Mouse (Mus musculus) heart, postnatal 36 days (tissue): ENCODE results near the gene Zscan29. TPM values are rescaled to one million over a fixed set of nuclear protein-coding genes. Genes with fewer than 3 reads are reported as not detected.

Experiments
- DNase-seq, 2 experiments: peaks; one replicate each; pipeline ENCODE4 v3.0.0; 2021 to 2022
- intact Hi-C: fragments of 180-260 bp; cut with DNase I; formaldehyde crosslinking; loops from one replicate; pipeline ENCODE4 v1.15.1; 2025
- total RNA-seq, 2 experiments: library from RNA; stranded (reverse); gene quantifications; 2 replicates each; pipeline ENCODE4 v1.2.3; 2021

Gene Zscan29
- total RNA-seq, result 1 to 10 TPM; 6.7 to 6.9 TPM

- intact Hi-C loops, result loop anchor here (2.0 kb wide), 1 partner anchor 30 kb away; the partner anchor contains the start of genes Adal and Lcmt2
- DNase-seq, result peak; percentile 89 to 92
Observed at GRCm38 (mm10) chr2:121170980-121171742, at the start of gene Zscan29. Zscan29 (minus strand) TSS chr2:121171125.

GRCm38 (mm10) chr2:121219994-121220393 is 49.1 kb upstream of the Zscan29 start:
- no peak for DNase-seq
- intact Hi-C loops, result no loop called here

GRCm38 (mm10) chr2:121219177-121219576 is 48.3 kb upstream of the Zscan29 start:
- intact Hi-C loops, result no loop called here

GRCm38 (mm10) chr2:121214491-121214890 is 43.6 kb upstream of the Zscan29 start:
- intact Hi-C loops, result no loop called here
- DNase-seq, result no peak

More at GRCm38 (mm10) chr2:121219177-121219576, 48.3 kb upstream of the Zscan29 start:
- no peak for DNase-seq

- intact Hi-C loops, result no loop called here
Observed at GRCm38 (mm10) chr2:121206541-121206940, 35.6 kb upstream of the Zscan29 start.

GRCm38 (mm10) chr2:121204276-121204675 is 33.4 kb upstream of the Zscan29 start:
- DNase-seq, result no peak
- intact Hi-C loops, result no loop called here

More at GRCm38 (mm10) chr2:121206541-121206940, 35.6 kb upstream of the Zscan29 start:
- no peak for DNase-seq

- intact Hi-C loops, result no loop called here
- no peak for DNase-seq
Observed at GRCm38 (mm10) chr2:121195466-121195865, 24.5 kb upstream of the Zscan29 start.

- no peak for DNase-seq
- intact Hi-C loops, result no loop called here
Observed at GRCm38 (mm10) chr2:121188530-121188929, 17.6 kb upstream of the Zscan29 start.

GRCm38 (mm10) chr2:121184142-121184541 is 13.2 kb upstream of the Zscan29 start:
- DNase-seq, result no peak
- intact Hi-C loops, result no loop called here

GRCm38 (mm10) chr2:121183431-121183830 is 12.5 kb upstream of the Zscan29 start:
- intact Hi-C loops, result no loop called here
- no peak for DNase-seq

- DNase-seq, result no peak
- intact Hi-C loops, result no loop called here
Observed at GRCm38 (mm10) chr2:121178828-121179479, 8.0 kb upstream of the Zscan29 start.

- intact Hi-C loops, result loop anchor here (2.0 kb wide), 1 partner anchor 30 kb away; the partner anchor contains the start of genes Adal and Lcmt2
Observed at GRCm38 (mm10) chr2:121170481-121170971, 399 bp downstream of the Zscan29 start, which contains the start of gene Tubgcp4. Tubgcp4 (plus strand) TSS chr2:121170654.

GRCm38 (mm10) chr2:121169902-121170301 is 1.0 kb downstream of the Zscan29 start:
- intact Hi-C loops, result loop anchor here (2.0 kb wide), 1 partner anchor 29 kb away; the partner anchor contains the start of genes Adal and Lcmt2
- peak; percentile 40 to 49 for DNase-seq

More at GRCm38 (mm10) chr2:121170481-121170971, 399 bp downstream of the Zscan29 start, which contains the start of gene Tubgcp4:
- peak in 1 of 2 experiments; percentile 61 for DNase-seq

GRCm38 (mm10) chr2:121169173-121169572 is 1.8 kb downstream of the Zscan29 start:
- DNase-seq, result no peak
- intact Hi-C loops, result no loop called here

GRCm38 (mm10) chr2:121153100-121153499 is 17.8 kb downstream of the Zscan29 start:
- DNase-seq, result no peak
- intact Hi-C loops, result no loop called here

- no peak for DNase-seq
- intact Hi-C loops, result no loop called here
Observed at GRCm38 (mm10) chr2:121149679-121150078, 21.2 kb downstream of the Zscan29 start.

- intact Hi-C loops, result no loop called here
- DNase-seq, result no peak
Observed at GRCm38 (mm10) chr2:121142415-121142814, 28.5 kb downstream of the Zscan29 start.

GRCm38 (mm10) chr2:121141216-121142035 is 29.5 kb downstream of the Zscan29 start:
- no peak for DNase-seq

GRCm38 (mm10) chr2:121140018-121140882 is 30.7 kb downstream of the Zscan29 start, which contains the start of the genes Adal and Lcmt2:
Adal (plus strand) TSS chr2:121140428.
Lcmt2 (minus strand) TSS chr2:121140653.
- intact Hi-C loops, result loop anchor here (2.0 kb wide), 1 partner anchor 31 kb away; the partner anchor contains the start of genes Tubgcp4 and Zscan29
- DNase-seq, result peak; percentile 90 to 98

More at GRCm38 (mm10) chr2:121141216-121142035, 29.5 kb downstream of the Zscan29 start:
- intact Hi-C loops, result loop anchor here (2.0 kb wide), 1 partner anchor 29 kb away; the partner anchor contains the start of genes Tubgcp4 and Zscan29
